Mouse (Mus musculus): ENCODE data around the gene Gcnt7. TPM values are rescaled to one million over a fixed set of nuclear protein-coding genes. Genes with fewer than 3 reads are reported as not detected.

Gene Gcnt7
- under 1 TPM; 0.05 to 0.24 TPM for polyA plus RNA-seq (2012; fragmentation: generic; extraction: Trizol)

GRCm38 (mm10) chr2:172458496-172458895 is at the start of gene Gcnt7:
TSS of gene Gcnt7 (minus strand) at chr2:172458596.

GRCm38 (mm10) chr2:172472318-172472717 is 13.9 kb upstream of the Gcnt7 start, which contains the start of gene Fam209:
TSS of gene Fam209 (plus strand) at chr2:172472520.

GRCm38 (mm10) chr2:172439843-172440639 is 18.4 kb downstream of the Gcnt7 start, which contains the start of gene Rtf2:
TSS of gene Rtf2 (plus strand) at chr2:172440556.

Other genes with a start within 250 kb of the Gcnt7 start
- not detected for gene Mc3r, start 210.1 kb downstream of the Gcnt7 start, polyA plus RNA-seq (2012; fragmentation: generic; extraction: Trizol)
- 1 to 10 TPM; 1.4 to 2.8 TPM for gene Fam210b, start 113.0 kb downstream of the Gcnt7 start, polyA plus RNA-seq (2012; fragmentation: generic; extraction: Trizol)
- gene Aurka, start 88.1 kb downstream of the Gcnt7 start, polyA plus RNA-seq (2012; fragmentation: generic; extraction: Trizol), result 10 to 100 TPM; 46.9 to 54.4 TPM
- 10 to 100 TPM; 22.8 to 26.5 TPM for gene Cstf1, start 87.9 kb downstream of the Gcnt7 start, polyA plus RNA-seq (2012; fragmentation: generic; extraction: Trizol)
- gene Cass4, start 64.8 kb downstream of the Gcnt7 start, polyA plus RNA-seq (2012; fragmentation: generic; extraction: Trizol), result under 1 TPM in 1 of 2 experiments, not detected in 1; 0.02 TPM
- gene Rtf2, start 18.0 kb downstream of the Gcnt7 start, polyA plus RNA-seq (2012; fragmentation: generic; extraction: Trizol), result 10 to 100 TPM; 52.3 to 57.1 TPM
- gene Fam209, start 13.9 kb upstream of the Gcnt7 start, polyA plus RNA-seq (2012; fragmentation: generic; extraction: Trizol), result under 1 TPM in 1 of 2 experiments, not detected in 1; 0.38 TPM
- not detected for gene Tfap2c, start 91.0 kb upstream of the Gcnt7 start, polyA plus RNA-seq (2012; fragmentation: generic; extraction: Trizol)